Mouse (Mus musculus) intestine, embryonic 15.5 days (tissue): ENCODE measurements at regions not wholly inside any gene's neighbourhood (a gene's known extent, or its start where the extent isn't known, plus 50 kb on each side); places are given as distances from the start of the nearest gene placed in this dataset.
"Not testable (repeated sequence)": the region's sequence is repeated elsewhere in the genome, so short reads cannot be mapped to it uniquely, and the experiment has no call there.

Source experiments
- ATAC-seq: fragments of 200-750 bp; cut with Nextera tagmentation; 2 replicates; pipeline ENCODE4 v1.8.0; 2017; ENCODE audit warnings: moderate TSS enrichment, moderate library complexity
- H3K27ac ChIP-seq: fragments of 300-500 bp; sonication (generic); 2 replicates; pipeline ENCODE4 v1.5.1; 2015; ENCODE audit warnings: mild to moderate bottlenecking, inconsistent platforms
- H3K27me3 ChIP-seq: fragments of 300-500 bp; sonication (generic); replicated peaks from 2 replicates; pipeline ENCODE4 v1.6.1; 2015; ENCODE audit warnings: inconsistent platforms
- H3K36me3 ChIP-seq: fragments of 300-500 bp; sonication (generic); 2 replicates; pipeline ENCODE4 v1.6.1; 2015; ENCODE audit warnings: inconsistent platforms
- H3K4me1 ChIP-seq: fragments of 300-500 bp; sonication (generic); replicated peaks from 2 replicates; pipeline ENCODE4 v1.6.1; 2015; ENCODE audit warnings: inconsistent platforms
- H3K4me2 ChIP-seq: fragments of 300-500 bp; sonication (generic); replicated peaks from 2 replicates; pipeline ENCODE4 v1.6.1; 2015; ENCODE audit warnings: mild to moderate bottlenecking, inconsistent platforms
- H3K4me3 ChIP-seq: fragments of 300-500 bp; sonication (generic); replicated peaks from 2 replicates; pipeline ENCODE4 v1.5.1; 2015; ENCODE audit warnings: inconsistent platforms
- H3K9ac ChIP-seq: fragments of 300-500 bp; sonication (generic); 2 replicates; pipeline ENCODE4 v1.6.1; 2015; ENCODE audit warnings: inconsistent platforms
- H3K9me3 ChIP-seq: fragments of 300-500 bp; sonication (generic); 2 replicates; pipeline ENCODE4 v1.6.1; 2016; ENCODE audit warnings: inconsistent platforms
- WGBS: fragments of 180-500 bp; shearing (Covaris S2); methylation state at CpG from one replicate; pipeline ENCODE4 v1.1.7; 2015; 5-methylcytosine and 5-hydroxymethylcytosine counted together

DNA sequence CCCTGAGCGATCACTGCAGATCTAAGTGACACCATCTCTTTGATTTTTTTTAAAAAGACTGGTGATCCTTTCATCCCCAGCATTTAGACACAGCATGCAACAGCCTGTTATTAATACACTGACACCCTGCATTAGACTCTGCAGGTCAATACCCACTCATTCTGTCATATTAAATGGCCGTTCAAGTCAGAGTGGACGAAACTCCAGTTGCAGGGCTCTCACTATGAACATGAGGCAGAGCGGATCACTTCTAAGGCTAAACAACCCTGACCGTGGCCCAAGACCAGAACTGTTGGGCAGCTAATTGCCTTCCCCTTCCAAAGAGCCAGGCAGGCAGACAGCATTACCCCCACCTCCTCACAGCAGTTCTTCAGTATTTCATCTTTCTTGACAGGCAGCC lies 168.6 kb upstream of the Tenm4 start:
- Histone ChIP-seq H3K9ac (no peak overlapping the region), H3K27ac (no peak overlapping the region), H3K27me3 (no peaks in the 10 kb centered on the region), H3K4me3 (no peak overlapping the region), H3K9me3 (no peaks in the 10 kb centered on the region), H3K4me1 (no peaks in the 10 kb centered on the region), H3K4me2 (no peak overlapping the region), H3K36me3 (no peaks in the 10 kb centered on the region)
- ATAC-seq: no peak
- WGBS: 72% methylated on average over 5 of the region's 5 CpGs

DNA sequence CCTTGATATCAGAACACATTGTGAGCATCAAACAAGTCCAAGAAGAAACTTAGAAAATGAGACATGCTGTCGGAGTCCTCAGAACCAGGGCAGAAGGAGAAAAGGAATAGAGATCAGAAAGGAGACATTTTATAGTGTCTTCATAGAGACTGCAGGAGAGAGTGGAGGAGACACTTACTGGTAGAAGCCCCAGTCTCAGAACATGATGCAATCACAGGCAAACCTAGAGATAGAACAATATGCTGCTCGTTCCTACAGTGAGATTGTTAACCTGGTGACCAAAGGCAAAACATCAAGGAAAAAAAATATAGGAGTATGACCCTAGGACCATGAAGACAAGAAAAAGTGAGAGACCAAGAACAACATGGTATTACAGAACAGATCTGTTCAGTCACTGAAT lies 164.7 kb upstream of the Tenm4 start:
- Histone ChIP-seq H3K27me3 (no peaks in the 10 kb centered on the region), H3K4me2 (no peak overlapping the region), H3K36me3 (no peaks in the 10 kb centered on the region), H3K4me3 (no peak overlapping the region), H3K9me3 (no peaks in the 10 kb centered on the region), H3K27ac (no peak overlapping the region), H3K4me1 (no peaks in the 10 kb centered on the region), H3K9ac (no peak overlapping the region)
- 82% methylated on average over 2 of the region's 2 CpGs for WGBS
- ATAC-seq: no peak

DNA sequence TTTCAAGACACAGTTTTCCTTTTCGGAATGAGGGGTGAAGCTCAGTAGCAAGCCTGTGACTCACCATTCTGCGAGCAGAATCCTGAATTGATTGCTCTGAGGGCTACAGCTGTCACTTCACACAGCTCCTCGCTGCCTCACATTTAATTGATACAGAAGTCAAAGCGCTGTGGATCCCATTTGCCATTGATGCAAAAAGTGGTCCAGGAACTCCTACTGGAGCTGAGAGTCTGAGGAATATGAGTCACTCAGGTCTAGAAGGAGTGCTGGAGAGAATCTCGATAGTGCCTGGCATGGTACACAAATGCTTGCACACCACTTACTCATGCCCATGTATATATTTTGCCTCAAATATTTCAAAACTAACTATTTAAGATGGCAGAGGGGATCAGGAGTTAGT lies 158.0 kb upstream of the Tenm4 start:
- Histone ChIP-seq H3K36me3 (no peaks in the 10 kb centered on the region), H3K4me3 (no peak overlapping the region), H3K9me3 (no peaks in the 10 kb centered on the region), H3K27ac (no peak overlapping the region), H3K4me1 (no peaks in the 10 kb centered on the region), H3K27me3 (no peaks in the 10 kb centered on the region), H3K4me2 (no peak overlapping the region), H3K9ac (no peak overlapping the region)
- ATAC-seq: no peak
- WGBS: 80% methylated on average over 5 of the region's 5 CpGs

DNA sequence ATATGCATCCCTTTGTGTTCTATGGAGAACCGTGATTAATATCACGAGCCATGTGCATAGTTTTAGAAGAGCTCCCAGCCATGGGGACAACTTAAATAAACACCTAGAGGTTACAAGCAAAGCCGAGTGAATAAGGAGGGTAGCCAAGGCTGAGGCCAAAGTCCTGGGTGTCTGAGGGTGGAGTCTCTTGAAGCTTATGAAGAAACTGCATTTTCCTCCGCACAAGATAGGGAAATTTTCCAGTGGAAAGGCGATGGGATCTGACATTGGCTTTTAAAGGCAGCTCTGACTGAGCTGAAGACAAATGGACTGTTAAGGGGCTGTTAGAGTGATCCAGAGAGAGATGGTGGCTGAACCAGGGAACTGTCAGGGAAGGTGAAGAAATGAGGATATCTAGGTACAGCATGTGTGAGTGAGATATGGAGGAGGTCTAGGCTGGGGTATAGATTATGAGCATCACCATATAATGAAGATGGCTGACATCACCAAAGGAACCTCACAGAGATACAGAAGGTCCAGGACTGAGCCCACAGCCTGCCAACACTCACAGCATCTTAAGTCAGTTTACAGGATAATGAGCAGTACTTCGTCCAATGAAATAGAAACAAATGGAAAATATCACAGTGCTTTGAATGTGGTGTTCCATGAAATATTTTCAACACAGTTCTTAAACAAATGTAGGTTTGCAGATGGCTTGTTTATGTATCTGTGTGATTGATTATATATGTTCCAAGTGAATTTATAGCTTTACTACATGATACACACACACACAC lies 153.7 kb upstream of the Tenm4 start:
- H3K4me3 ChIP-seq: no peak overlapping the region
- H3K9ac ChIP-seq: no peak overlapping the region
- no peak overlapping the region for H3K4me2 ChIP-seq
- H3K27ac ChIP-seq: no peak overlapping the region
- no peaks in the 10 kb centered on the region for H3K9me3 ChIP-seq
- no peaks in the 10 kb centered on the region for H3K27me3 ChIP-seq
- 67% methylated on average over 6 of the region's 6 CpGs for WGBS
- no peaks in the 10 kb centered on the region for H3K4me1 ChIP-seq
- no peaks in the 10 kb centered on the region for H3K36me3 ChIP-seq
- ATAC-seq: no peak

DNA sequence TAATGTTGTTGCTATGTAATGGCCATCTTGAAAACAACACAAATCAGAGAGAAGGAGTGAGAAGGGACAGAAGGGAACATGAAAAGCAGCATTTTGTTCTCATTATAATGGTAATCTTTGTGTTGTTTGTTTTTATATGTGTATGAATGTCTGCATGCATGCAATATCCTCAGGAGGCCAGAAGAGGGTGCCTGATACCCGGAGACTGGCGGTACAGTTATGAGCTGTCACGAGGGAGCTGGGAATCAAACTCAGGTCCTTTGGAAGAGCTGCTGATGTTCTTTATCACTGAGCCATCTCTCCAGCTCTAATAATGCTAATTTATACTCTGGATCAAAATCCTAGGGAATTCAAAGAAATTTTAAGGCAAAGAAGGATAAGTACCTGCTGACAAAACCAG lies 147.0 kb upstream of the Tenm4 start:
- H3K27me3 ChIP-seq: no peaks in the 10 kb centered on the region
- ATAC-seq: no peak
- WGBS: 89% methylated on average over 3 of the region's 3 CpGs

DNA sequence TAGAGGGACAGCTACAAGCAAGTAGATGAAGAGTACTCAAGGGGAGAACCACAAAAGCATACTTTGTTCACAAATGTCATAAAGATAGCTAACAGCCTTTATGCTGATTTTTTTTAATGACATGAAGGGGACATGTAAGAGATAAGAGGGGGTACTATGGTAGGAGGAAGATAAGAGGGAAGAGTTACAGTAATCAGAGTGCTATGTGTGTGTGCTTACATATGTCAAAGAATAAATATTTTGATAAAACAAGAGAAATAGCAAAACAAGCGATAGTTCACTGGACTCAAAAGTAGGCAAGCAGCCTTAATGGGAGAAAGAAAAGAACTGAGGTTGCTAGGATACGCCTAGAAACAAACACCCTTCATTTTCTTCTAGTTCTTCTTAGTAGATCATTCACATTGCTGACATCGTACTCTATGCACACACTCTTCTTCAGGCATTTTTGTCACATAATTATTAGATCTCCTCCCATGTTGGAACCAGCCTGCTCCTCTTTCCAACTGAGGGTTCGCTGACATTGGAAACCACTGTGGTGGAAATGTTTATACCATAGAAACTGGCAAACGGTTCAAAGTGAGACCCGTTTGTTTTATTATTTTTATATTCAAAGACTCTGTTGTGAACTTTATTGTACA lies 144.1 kb upstream of the Tenm4 start:
- no peak for ATAC-seq
- Histone ChIP-seq H3K4me3 (no peak overlapping the region), H3K27me3 (no peaks in the 10 kb centered on the region), H3K9ac (no peak overlapping the region), H3K9me3 (no peaks in the 10 kb centered on the region), H3K4me1 (no peaks in the 10 kb centered on the region), H3K36me3 (no peaks in the 10 kb centered on the region), H3K27ac (no peak overlapping the region), H3K4me2 (no peak overlapping the region)
- WGBS: 67% methylated on average over 6 of the region's 6 CpGs

More for the DNA sequence above, 147.0 kb upstream of the Tenm4 start:
- Histone ChIP-seq H3K36me3 (no peaks in the 10 kb centered on the region), H3K4me1 (no peaks in the 10 kb centered on the region), H3K4me3 (no peak overlapping the region), H3K4me2 (no peak overlapping the region), H3K9me3 (no peaks in the 10 kb centered on the region), H3K9ac (no peak overlapping the region), H3K27ac (no peak overlapping the region)

DNA sequence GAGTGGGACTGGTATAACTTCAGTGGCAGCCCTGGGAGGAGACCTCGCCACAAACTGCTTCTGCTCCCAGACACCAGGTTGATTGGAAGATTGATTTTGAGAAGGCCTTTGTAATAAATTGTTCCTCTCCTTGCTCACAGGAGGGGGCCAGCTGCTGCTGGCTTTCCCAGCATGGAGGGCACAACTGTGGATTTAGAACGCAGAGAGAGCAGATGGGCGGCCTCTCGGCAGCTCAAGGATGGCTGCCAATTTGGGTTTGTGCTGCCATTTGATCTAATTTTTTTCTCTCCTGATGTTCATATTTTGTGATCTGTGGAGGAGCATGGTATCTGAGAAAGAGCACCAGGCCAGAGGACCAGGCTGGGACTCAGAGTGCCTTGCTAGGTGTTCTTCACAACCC lies 137.4 kb upstream of the Tenm4 start:
- H3K4me1 ChIP-seq: no peaks in the 10 kb centered on the region
- no peaks in the 10 kb centered on the region for H3K9me3 ChIP-seq
- no peak for ATAC-seq
- H3K27me3 ChIP-seq: no peaks in the 10 kb centered on the region
- H3K4me3 ChIP-seq: no peak overlapping the region
- no peak overlapping the region for H3K27ac ChIP-seq
- no peak overlapping the region for H3K4me2 ChIP-seq
- no peak overlapping the region for H3K9ac ChIP-seq
- no peaks in the 10 kb centered on the region for H3K36me3 ChIP-seq
- WGBS: 81% methylated on average over 4 of the region's 4 CpGs

DNA sequence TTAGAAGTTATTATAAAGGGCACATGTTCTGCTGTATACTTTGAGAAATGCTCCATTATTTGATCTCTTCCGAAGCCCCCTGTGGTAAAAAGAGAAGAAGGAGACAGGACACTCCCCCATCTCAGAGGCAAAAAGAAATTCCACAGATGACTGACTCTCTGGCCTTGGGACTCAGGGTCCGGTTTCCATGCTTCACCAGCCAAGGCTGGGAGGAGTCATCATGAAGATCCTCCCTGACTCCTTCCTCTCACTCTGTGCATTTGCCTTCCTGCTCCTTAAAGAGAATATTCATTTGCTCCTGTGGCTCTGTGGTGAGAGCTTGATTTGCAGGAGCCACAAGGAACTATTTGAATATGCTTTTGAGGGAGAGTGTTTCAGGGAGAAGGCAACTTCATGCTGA lies 135.6 kb upstream of the Tenm4 start:
- no peak overlapping the region for H3K4me3 ChIP-seq
- H3K27me3 ChIP-seq: no peaks in the 10 kb centered on the region
- H3K9ac ChIP-seq: no peak overlapping the region
- ATAC-seq: no peak
- no peaks in the 10 kb centered on the region for H3K36me3 ChIP-seq
- 59% methylated on average over 2 of the region's 2 CpGs for WGBS
- H3K4me2 ChIP-seq: no peak overlapping the region
- no peaks in the 10 kb centered on the region for H3K4me1 ChIP-seq
- no peak overlapping the region for H3K27ac ChIP-seq
- H3K9me3 ChIP-seq: no peaks in the 10 kb centered on the region

DNA sequence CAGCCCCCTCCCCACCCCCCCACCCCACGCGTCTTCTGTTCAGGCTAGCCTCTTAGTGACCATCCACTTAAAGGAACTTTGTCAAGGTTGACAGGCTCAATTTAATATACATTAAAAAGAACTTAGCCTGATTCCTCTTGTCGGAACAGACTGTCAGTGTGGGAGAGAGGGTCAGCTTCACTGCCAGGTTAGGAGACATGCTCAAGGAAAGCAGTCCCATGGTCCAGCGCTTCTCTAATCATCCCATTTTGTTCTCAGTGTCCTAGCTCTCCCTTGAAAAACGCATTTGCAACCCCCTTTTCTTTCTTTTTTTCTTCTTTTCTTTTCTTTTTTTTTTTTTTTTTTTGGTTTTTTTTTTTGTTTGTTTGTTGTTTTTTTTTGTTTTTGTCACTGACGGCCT lies 131.4 kb upstream of the Tenm4 start:
- Histone ChIP-seq H3K9ac (no peak overlapping the region), H3K4me3 (no peak overlapping the region), H3K4me1 (no peaks in the 10 kb centered on the region), H3K36me3 (no peaks in the 10 kb centered on the region), H3K4me2 (no peak overlapping the region), H3K27ac (no peak overlapping the region), H3K27me3 (no peaks in the 10 kb centered on the region), H3K9me3 (no peaks in the 10 kb centered on the region)
- ATAC-seq: no peak
- WGBS: 80% methylated on average over 6 of the region's 6 CpGs

DNA sequence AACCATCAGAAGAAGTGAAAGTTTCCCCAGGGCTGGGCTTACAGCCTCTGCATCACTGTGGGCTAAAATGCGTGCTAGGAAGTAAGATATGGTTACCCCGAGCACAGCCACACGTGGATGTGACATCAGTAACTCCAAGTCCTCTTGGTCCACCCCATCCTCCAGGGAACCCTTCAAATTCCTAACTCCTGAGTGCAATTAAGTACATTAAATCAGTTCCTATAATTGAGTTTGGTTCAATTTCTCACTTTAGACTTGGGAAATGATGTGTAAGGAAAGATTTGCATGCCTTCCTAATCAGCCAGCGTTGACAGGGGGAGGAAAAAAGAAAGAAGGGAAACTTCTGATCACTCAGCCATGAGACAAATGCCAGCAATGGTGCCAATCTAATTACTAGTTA lies 129.2 kb upstream of the Tenm4 start:
- no peak overlapping the region for H3K27ac ChIP-seq
- no peaks in the 10 kb centered on the region for H3K36me3 ChIP-seq
- no peak overlapping the region for H3K9ac ChIP-seq
- H3K27me3 ChIP-seq: no peaks in the 10 kb centered on the region
- no peak overlapping the region for H3K4me2 ChIP-seq
- WGBS: 74% methylated on average over 4 of the region's 4 CpGs
- H3K4me3 ChIP-seq: no peak overlapping the region
- H3K9me3 ChIP-seq: no peaks in the 10 kb centered on the region
- ATAC-seq: no peak
- H3K4me1 ChIP-seq: no peaks in the 10 kb centered on the region

DNA sequence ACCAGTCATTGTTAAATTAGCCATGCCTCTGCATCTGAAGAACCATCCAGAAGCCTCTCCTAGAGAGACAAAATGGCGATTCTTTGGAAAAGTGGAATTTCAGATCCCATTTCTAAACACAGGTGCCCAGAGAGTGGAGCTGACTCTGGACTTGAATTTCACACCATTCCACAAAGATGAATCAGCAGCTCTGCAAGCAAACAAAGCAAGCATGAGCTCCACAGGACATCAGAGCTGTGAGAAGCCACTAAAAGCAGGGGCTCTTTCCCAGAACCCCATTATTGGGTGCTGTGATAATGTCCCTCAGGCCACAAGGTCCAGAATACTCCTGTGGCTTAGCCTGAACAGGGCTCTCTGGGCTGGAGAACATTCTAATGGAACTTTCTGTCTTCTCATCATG lies 119.4 kb upstream of the Tenm4 start:
- no peak for ATAC-seq
- no peaks in the 10 kb centered on the region for H3K4me1 ChIP-seq
- no peak overlapping the region for H3K9ac ChIP-seq
- H3K4me3 ChIP-seq: no peak overlapping the region
- no peak overlapping the region for H3K27ac ChIP-seq
- 65% methylated on average over 1 of the region's 1 CpGs for WGBS
- no peaks in the 10 kb centered on the region for H3K9me3 ChIP-seq
- H3K27me3 ChIP-seq: no peaks in the 10 kb centered on the region
- H3K4me2 ChIP-seq: no peak overlapping the region
- no peaks in the 10 kb centered on the region for H3K36me3 ChIP-seq

DNA sequence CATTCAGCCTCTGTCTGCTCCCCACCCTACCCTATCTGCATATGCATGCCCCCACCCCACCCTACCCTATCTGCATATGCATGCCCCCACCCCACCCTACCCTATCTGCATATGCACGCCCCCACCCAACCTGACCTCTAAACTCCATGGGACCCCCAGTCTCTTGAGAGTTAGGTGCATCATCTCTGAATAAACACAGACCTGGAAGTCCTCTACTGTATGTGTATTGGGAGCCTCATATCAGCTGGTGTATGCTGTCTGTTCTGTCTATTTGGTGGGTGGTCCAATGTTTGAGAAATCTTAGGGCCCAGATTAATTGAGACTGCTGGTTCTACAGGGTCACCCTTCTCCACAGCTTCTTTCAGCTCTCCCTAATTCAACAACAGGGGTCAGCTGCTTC lies 109.4 kb upstream of the Tenm4 start:
- H3K27me3 ChIP-seq, ATAC-seq, H3K27ac ChIP-seq, H3K4me1 ChIP-seq, H3K36me3 ChIP-seq, H3K4me2 ChIP-seq, H3K4me3 ChIP-seq, H3K9me3 ChIP-seq, H3K9ac ChIP-seq: not testable (repeated sequence)
- WGBS: 40% methylated on average over 1 of the region's 1 CpGs

DNA sequence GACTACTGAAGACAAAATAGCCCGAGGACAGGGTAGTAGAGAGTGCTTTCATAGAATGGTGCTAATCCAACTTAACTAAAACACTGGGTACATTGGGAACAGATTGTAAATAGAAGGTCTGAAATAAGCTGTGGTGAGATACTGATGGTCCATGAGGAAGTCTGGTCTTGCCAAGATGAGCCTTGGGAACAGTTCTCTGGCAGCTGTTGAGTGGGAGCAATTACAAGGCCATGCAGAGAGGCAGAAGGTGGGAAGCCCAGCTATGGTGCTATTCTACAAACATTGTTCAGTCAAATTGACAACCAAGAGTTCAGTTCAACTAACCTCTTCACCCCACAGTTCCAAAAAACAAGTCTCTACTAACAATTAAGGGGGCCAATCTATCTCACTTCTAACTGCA lies 92.5 kb upstream of the Tenm4 start:
- H3K36me3 ChIP-seq: no peaks in the 10 kb centered on the region
- H3K27ac ChIP-seq: no peak overlapping the region
- H3K9me3 ChIP-seq: no peaks in the 10 kb centered on the region
- H3K4me3 ChIP-seq: no peak overlapping the region
- WGBS: 83% methylated on average over 1 of the region's 1 CpGs
- no peak overlapping the region for H3K9ac ChIP-seq
- no peaks in the 10 kb centered on the region for H3K4me1 ChIP-seq
- H3K27me3 ChIP-seq: no peaks in the 10 kb centered on the region
- H3K4me2 ChIP-seq: no peak overlapping the region
- ATAC-seq: no peak
